Mouse (Mus musculus) large intestine, adult 2 months (tissue): ENCODE measurements around the gene Pfdn2. TPM values are rescaled to one million over a fixed set of nuclear protein-coding genes. Genes with fewer than 3 reads are reported as not detected.
A peak's percentile ranks its signal among the peaks of the same experiment; 100 is the strongest.

Experiments used
- DNase-seq: peaks from one replicate; pipeline ENCODE4 v3.0.0-alpha.2; 2012; ENCODE audit warnings: low read depth, low spot score
- WGBS: fragments of 180-500 bp; shearing (Covaris S2); methylation state at CpG from one replicate; pipeline ENCODE4 v1.1.7; 2018; 5-methylcytosine and 5-hydroxymethylcytosine counted together
- polyA plus RNA-seq: library from polyadenylated mRNA; depleted of rRNA; stranded (reverse); fragments of >200 nt; gene quantifications from 2 replicates; pipeline ENCODE4 v1.2.3, GENCODE M21; 2012

Gene Pfdn2
- polyA plus RNA-seq, 1 experiment = 10.3 TPM

- no peak for DNase-seq
- WGBS = 52% methylated on average over 2 of the region's 2 CpGs
Observed at GRCm38 (mm10) chr1:171349210-171349609, 3.7 kb downstream of the Pfdn2 start.

- WGBS = 72% methylated on average over 5 of the region's 5 CpGs
- no peak for DNase-seq
Observed at GRCm38 (mm10) chr1:171355812-171356340, 10.4 kb downstream of the Pfdn2 start.

- DNase-seq = no peak
- 92% methylated on average over 2 of the region's 2 CpGs for WGBS
Observed at GRCm38 (mm10) chr1:171356814-171357213, 11.3 kb downstream of the Pfdn2 start.

DNA sequence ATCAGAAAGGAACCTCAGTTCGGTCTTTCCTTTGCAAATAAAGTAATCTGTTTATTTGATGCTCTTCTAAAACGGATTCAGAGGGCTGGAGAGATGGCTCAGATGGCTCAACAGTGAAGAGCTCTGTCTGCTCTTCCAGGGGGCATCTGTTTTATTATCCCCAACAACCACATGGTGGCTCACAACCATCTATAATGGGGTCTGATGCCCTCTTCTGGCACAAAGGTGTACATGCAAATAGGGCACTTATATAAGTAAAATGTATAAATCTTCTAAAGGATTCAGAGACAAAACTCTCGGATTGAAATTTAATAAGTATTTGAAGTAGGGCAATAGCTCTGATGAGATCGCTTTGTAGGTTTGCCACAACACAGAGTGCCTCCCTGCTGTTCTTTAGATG lies 13.0 kb downstream of the Pfdn2 start:
- 55% methylated on average over 4 of the region's 4 CpGs for WGBS
- DNase-seq = no peak

GRCm38 (mm10) chr1:171360253-171360652 lies 14.8 kb downstream of the Pfdn2 start:
- no peak for DNase-seq
- WGBS = 13% methylated on average over 26 of the region's 26 CpGs

DNA sequence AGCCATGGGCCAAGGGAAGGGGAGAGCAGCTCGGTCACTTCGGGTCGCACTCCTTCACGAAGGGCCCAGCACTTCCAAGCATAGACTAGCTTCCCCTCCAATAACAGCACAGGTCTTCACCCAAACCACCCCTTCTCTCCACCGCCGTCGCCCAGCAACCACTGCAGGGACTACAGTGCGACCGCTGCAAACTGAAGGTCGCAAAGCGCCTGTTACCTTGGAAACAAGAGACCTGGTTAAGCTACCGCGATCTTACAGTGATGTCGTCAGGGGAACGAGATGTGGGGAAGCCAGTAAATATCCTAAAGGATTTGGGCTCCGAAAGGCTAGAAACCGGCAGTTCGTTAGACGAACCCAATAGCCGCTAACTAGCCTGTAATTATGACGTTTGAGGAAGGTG lies 15.2 kb downstream of the Pfdn2 start, which contains the start of gene Klhdc9:
Gene Klhdc9, minus strand, starts transcription at position 143 of the 400 bp plus-strand sequence.
- WGBS = 2% methylated on average over 21 of the region's 21 CpGs
- DNase-seq = no peak

DNA sequence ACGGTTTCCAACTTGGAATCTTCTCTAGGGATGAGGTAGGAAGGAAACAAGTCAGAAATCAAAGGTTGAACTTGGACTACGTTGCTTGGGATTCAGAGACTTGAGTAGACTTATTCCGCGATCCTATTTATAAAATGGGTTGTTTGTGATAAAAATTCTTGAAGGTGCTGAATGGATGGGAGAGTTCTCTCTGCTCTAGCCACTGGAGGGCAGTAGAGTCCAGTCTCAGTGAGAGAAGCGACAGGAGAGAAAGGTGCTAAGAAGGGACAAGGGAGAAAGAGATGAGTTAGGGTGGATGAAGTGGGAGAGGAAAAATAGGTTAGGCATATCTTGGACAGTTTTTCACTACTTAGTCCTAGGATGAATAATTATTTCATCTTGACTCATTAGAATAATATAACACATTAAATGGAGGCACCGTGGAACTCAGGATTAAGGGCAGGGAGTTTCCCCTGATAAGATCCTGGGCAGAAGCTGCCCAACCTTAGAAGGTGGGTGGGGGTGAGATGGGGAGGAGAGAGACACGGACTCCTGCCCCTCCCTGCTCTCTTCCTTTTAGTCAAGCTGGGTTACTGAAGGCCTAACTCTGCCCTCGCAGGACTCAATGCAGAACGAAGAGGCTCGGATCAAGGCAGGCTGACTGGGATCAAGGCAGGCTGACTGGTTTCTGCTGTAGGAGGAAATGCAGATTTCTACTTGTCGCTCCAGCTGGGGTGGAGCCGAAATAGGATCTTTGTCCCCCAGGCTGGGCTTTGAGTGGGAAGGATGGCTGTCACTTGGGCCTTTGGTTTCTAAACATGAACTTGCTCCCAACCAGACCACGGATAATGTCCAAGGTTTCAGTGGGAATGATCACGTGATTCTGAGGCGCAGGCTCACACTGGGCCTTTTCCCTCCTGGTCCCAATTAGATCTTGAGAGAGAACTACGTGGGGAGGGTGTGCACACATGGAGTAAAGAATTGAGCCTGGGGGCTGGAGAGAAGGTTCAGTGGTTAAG lies 15.9 kb downstream of the Pfdn2 start:
- 34% methylated on average over 16 of the region's 16 CpGs for WGBS
- DNase-seq = peak; percentile 77

- no peak for DNase-seq
- 40% methylated on average over 7 of the region's 7 CpGs for WGBS
Observed at GRCm38 (mm10) chr1:171365934-171366333, 20.5 kb downstream of the Pfdn2 start.

GRCm38 (mm10) chr1:171369845-171370556 lies 24.5 kb downstream of the Pfdn2 start, which contains the start of gene Nectin4:
Nectin4 (plus strand) TSS chr1:171370099.
- no peak for DNase-seq
- WGBS = 19% methylated on average over 20 of the region's 20 CpGs

DNA sequence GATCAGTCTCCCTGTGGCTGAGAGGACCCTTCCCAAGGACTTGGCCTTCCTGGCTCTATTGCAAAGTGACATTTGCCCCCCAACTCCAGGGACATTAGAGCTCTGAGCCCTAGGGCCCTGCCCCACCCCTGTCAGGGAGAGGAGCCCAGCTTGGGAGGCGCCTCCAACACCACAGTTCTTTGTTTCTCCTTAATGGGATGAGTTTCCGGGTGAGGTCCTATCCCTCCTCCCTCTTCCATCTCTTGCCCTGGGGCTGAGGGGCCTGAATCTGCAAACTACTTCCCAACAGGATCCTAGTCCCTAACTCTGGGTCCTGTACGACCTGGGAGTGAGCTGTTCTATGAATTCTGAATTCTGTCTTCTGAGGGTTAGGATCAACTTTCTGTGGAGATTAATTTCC lies 27.4 kb downstream of the Pfdn2 start:
- no peak for DNase-seq
- WGBS = 60% methylated on average over 3 of the region's 3 CpGs

- WGBS = 33% methylated on average over 4 of the region's 4 CpGs
- no peak for DNase-seq
Observed at GRCm38 (mm10) chr1:171373946-171374345, 28.5 kb downstream of the Pfdn2 start.

DNA sequence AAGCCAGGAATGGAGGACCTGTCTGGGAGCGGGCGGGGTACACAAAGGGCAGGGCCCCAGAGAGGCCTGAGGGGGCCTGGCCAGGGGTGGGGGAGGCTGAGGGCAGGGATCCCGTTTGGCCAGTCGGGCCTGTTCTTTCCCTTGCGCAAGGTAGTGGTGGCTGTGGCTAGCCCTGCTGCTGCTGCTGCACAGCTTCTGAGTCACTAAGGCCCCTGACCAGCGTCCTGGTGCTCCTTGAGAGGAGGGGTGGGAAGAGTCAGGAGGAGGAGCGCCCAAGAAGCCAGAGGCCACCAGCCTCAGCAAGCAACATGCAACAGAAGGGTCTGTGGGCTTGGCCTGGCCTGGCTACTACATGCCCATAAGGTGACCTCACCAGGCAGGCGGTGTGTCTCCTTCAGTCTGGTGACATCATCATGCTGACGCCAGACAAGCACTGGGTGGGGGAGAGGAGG lies 30.2 kb downstream of the Pfdn2 start:
- no peak for DNase-seq
- WGBS = 19% methylated on average over 9 of the region's 9 CpGs

GRCm38 (mm10) chr1:171378298-171378697 lies 32.8 kb downstream of the Pfdn2 start:
- 88% methylated on average over 6 of the region's 6 CpGs for WGBS
- no peak for DNase-seq

DNA sequence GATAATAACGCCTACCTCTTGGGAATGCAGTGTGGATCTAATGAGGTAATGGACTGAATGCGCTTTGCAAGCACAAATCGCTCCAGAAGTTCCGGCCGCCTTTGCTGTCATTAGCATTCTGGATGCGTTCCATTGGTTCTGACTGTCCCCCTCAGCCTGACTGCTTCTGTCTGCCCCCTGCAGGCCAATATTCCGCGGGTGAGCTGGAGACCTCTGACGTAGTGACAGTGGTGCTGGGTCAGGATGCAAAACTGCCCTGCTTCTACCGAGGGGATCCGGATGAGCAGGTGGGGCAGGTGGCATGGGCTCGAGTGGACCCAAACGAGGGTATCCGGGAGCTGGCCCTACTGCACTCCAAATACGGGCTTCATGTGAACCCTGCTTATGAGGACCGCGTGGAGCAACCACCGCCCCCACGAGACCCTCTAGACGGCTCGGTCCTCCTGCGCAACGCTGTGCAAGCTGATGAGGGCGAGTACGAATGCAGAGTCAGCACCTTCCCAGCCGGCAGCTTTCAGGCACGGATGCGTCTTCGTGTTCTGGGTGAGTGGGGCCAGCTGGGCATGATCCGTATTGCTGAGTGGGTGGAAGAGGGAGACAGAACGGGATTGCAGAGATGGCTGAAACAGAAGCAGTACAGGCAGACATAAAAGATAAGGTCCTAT lies 34.6 kb downstream of the Pfdn2 start:
- no peak for DNase-seq
- WGBS = 33% methylated on average over 31 of the region's 31 CpGs

- no peak for DNase-seq
- 84% methylated on average over 11 of the region's 11 CpGs for WGBS
Observed at GRCm38 (mm10) chr1:171382096-171382620, 36.7 kb downstream of the Pfdn2 start.

- WGBS = 65% methylated on average over 9 of the region's 9 CpGs
- DNase-seq = no peak
Observed at GRCm38 (mm10) chr1:171384361-171384760, 38.9 kb downstream of the Pfdn2 start.

DNA sequence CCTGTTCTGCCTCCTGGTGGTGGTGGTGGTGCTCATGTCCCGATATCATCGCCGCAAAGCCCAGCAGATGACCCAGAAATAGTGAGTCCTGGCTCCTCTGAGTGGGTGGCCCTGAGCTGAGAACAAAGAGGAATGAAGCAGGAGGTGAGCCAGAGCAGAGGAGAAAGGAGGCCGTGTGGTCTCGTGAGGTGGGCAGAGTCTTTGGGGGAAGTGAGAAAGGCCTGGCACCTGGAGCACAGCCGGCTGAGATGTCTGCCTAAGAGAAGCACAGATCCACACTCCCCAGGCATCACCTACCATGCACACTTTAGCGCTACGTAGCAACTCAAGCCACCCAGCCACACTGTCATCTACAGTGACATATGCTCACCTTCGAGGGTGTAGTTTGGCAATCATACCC lies 39.7 kb downstream of the Pfdn2 start:
- DNase-seq = no peak
- 83% methylated on average over 9 of the region's 9 CpGs for WGBS

- no peak for DNase-seq
- 66% methylated on average over 6 of the region's 6 CpGs for WGBS
Observed at GRCm38 (mm10) chr1:171387099-171387498, 41.6 kb downstream of the Pfdn2 start.

DNA sequence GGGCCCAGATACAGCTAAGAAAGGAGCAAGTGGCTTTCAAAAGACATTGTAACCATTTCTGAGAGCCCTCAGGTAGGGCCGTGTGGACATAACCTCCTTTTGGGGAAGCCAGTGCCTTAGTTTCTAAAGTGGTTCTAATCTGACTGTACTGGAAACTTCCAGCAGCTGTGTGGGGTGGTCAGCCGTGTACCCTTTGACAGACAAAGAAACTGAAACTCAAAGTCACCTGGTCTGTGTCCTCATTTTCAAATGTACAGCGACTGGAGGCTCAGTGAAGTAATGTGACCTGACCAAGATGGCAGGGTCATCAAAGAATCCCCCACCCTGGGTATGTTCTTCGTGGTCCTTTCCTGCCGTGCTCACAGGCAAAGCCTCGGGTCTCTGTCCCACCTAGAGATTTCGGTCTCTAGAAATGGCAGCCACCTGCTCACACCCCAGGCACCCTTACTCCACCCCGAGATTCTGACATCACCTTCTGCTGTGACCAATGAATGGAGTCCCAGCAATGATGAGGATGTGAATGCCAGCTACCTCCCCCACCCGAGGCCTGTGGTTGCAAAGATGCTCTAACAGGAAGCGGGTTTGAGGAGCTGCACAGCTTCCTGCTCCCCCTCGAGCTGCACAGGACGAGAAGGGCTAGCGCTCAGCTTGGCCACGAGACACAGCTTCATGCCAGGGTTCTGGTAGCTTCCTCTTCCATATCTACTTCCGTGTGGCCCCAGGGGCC lies 43.1 kb downstream of the Pfdn2 start, which contains the start of gene Arhgap30:
Gene Arhgap30, plus strand, starts transcription at position 579 of the 727 bp plus-strand sequence.
- WGBS = 77% methylated on average over 15 of the region's 15 CpGs

More for the DNA sequence above, 43.1 kb downstream of the Pfdn2 start, which contains the start of gene Arhgap30:
- DNase-seq = no peak
